Mouse (Mus musculus): ENCODE results near the gene Gm17334. TPM values are rescaled to one million over a fixed set of nuclear protein-coding genes. Genes with fewer than 3 reads are reported as not detected.

The Gm17334 gene
- polyA plus RNA-seq, 1 experiment from 2014 or later: 0.19 TPM

GRCm38 (mm10) chr11:53749716-53750352, 23.2 kb downstream of the Gm17334 start:
- H3K27me3 ChIP-seq (ENCODE audit: control insufficient read depth, insufficient read depth, low read depth, low read length): no peaks in the 10 kb centered on the region
- H3K36me3 ChIP-seq (ENCODE audit: control insufficient read depth, insufficient read depth): no peaks in the 10 kb centered on the region
- no peak for ATAC-seq (ENCODE audit: low read depth)
- no peak overlapping the region for H3K9ac ChIP-seq (ENCODE audit: low read depth, low read length)
- no peaks in the 10 kb centered on the region for H3K4me1 ChIP-seq (ENCODE audit: control insufficient read depth, low read depth, low read length)
- H3K4me2 ChIP-seq (ENCODE audit: low read depth, low read length): no peak overlapping the region
- 55% methylated on average over 5 of the region's 5 CpGs for WGBS (ENCODE audit: insufficient replicate concordance)
- H3K9me3 ChIP-seq (replicated peaks; ENCODE audit: control insufficient read depth, low read length): no peaks in the 10 kb centered on the region
- H3K27ac ChIP-seq (ENCODE audit: low read length): no peak overlapping the region
- no peak overlapping the region for H3K4me3 ChIP-seq (ENCODE audit: low read depth, low read length)

- H3K9me3 ChIP-seq (replicated peaks; ENCODE audit: control insufficient read depth, low read length): no peaks in the 10 kb centered on the region
- WGBS (ENCODE audit: insufficient replicate concordance): 58% methylated on average over 4 of the region's 4 CpGs
- H3K4me3 ChIP-seq (ENCODE audit: low read depth, low read length): no peak overlapping the region
- no peak overlapping the region for H3K27ac ChIP-seq (ENCODE audit: low read length)
- H3K4me2 ChIP-seq (ENCODE audit: low read depth, low read length): no peak overlapping the region
- no peaks in the 10 kb centered on the region for H3K36me3 ChIP-seq (ENCODE audit: control insufficient read depth, insufficient read depth)
- H3K4me1 ChIP-seq (ENCODE audit: control insufficient read depth, low read depth, low read length): no peaks in the 10 kb centered on the region
- H3K9ac ChIP-seq (ENCODE audit: low read depth, low read length): no peak overlapping the region
- ATAC-seq (ENCODE audit: low read depth): no peak
- no peaks in the 10 kb centered on the region for H3K27me3 ChIP-seq (ENCODE audit: control insufficient read depth, insufficient read depth, low read depth, low read length)
Measured at GRCm38 (mm10) chr11:53749306-53749705, 23.7 kb downstream of the Gm17334 start.

GRCm38 (mm10) chr11:53748614-53749013, 24.4 kb downstream of the Gm17334 start:
- 36% methylated on average over 6 of the region's 6 CpGs for WGBS (ENCODE audit: insufficient replicate concordance)
- Histone ChIP-seq H3K27me3 (ENCODE audit: control insufficient read depth, insufficient read depth, low read depth, low read length) (no peaks in the 10 kb centered on the region), H3K4me3 (ENCODE audit: low read depth, low read length) (no peak overlapping the region), H3K27ac (ENCODE audit: low read length) (no peak overlapping the region), H3K9me3 (replicated peaks; ENCODE audit: control insufficient read depth, low read length) (no peaks in the 10 kb centered on the region), H3K4me1 (ENCODE audit: control insufficient read depth, low read depth, low read length) (no peaks in the 10 kb centered on the region), H3K36me3 (ENCODE audit: control insufficient read depth, insufficient read depth) (no peaks in the 10 kb centered on the region), H3K9ac (ENCODE audit: low read depth, low read length) (no peak overlapping the region), H3K4me2 (ENCODE audit: low read depth, low read length) (no peak overlapping the region)
- no peak for ATAC-seq (ENCODE audit: low read depth)

GRCm38 (mm10) chr11:53747985-53748384, 25.0 kb downstream of the Gm17334 start:
- no peaks in the 10 kb centered on the region for H3K27me3 ChIP-seq (ENCODE audit: control insufficient read depth, insufficient read depth, low read depth, low read length)
- H3K27ac ChIP-seq (ENCODE audit: low read length): no peak overlapping the region
- no peak overlapping the region for H3K4me2 ChIP-seq (ENCODE audit: low read depth, low read length)
- no peaks in the 10 kb centered on the region for H3K4me1 ChIP-seq (ENCODE audit: control insufficient read depth, low read depth, low read length)
- WGBS (ENCODE audit: insufficient replicate concordance): 33% methylated on average over 9 of the region's 9 CpGs
- H3K4me3 ChIP-seq (ENCODE audit: low read depth, low read length): no peak overlapping the region
- H3K9ac ChIP-seq (ENCODE audit: low read depth, low read length): no peak overlapping the region
- no peaks in the 10 kb centered on the region for H3K9me3 ChIP-seq (replicated peaks; ENCODE audit: control insufficient read depth, low read length)
- H3K36me3 ChIP-seq (ENCODE audit: control insufficient read depth, insufficient read depth): no peaks in the 10 kb centered on the region
- ATAC-seq (ENCODE audit: low read depth): no peak

- Histone ChIP-seq H3K9ac (ENCODE audit: low read depth, low read length) (no peak overlapping the region), H3K9me3 (replicated peaks; ENCODE audit: control insufficient read depth, low read length) (no peaks in the 10 kb centered on the region), H3K4me3 (ENCODE audit: low read depth, low read length) (no peak overlapping the region), H3K27ac (ENCODE audit: low read length) (no peak overlapping the region), H3K4me1 (ENCODE audit: control insufficient read depth, low read depth, low read length) (no peaks in the 10 kb centered on the region), H3K36me3 (ENCODE audit: control insufficient read depth, insufficient read depth) (no peaks in the 10 kb centered on the region), H3K27me3 (ENCODE audit: control insufficient read depth, insufficient read depth, low read depth, low read length) (no peaks in the 10 kb centered on the region), H3K4me2 (ENCODE audit: low read depth, low read length) (no peak overlapping the region)
- no peak for ATAC-seq (ENCODE audit: low read depth)
- 49% methylated on average over 2 of the region's 2 CpGs for WGBS (ENCODE audit: insufficient replicate concordance)
Measured at GRCm38 (mm10) chr11:53745260-53745659, 27.7 kb downstream of the Gm17334 start.

- no peak for ATAC-seq (ENCODE audit: low read depth)
- Histone ChIP-seq H3K27me3 (ENCODE audit: control insufficient read depth, insufficient read depth, low read depth, low read length) (no peaks in the 10 kb centered on the region), H3K9ac (ENCODE audit: low read depth, low read length) (no peak overlapping the region), H3K27ac (ENCODE audit: low read length) (no peak overlapping the region), H3K9me3 (replicated peaks; ENCODE audit: control insufficient read depth, low read length) (no peaks in the 10 kb centered on the region), H3K36me3 (ENCODE audit: control insufficient read depth, insufficient read depth) (no peaks in the 10 kb centered on the region), H3K4me1 (ENCODE audit: control insufficient read depth, low read depth, low read length) (no peaks in the 10 kb centered on the region), H3K4me2 (ENCODE audit: low read depth, low read length) (no peak overlapping the region), H3K4me3 (ENCODE audit: low read depth, low read length) (no peak overlapping the region)
- WGBS (ENCODE audit: insufficient replicate concordance): 54% methylated on average over 5 of the region's 5 CpGs
Measured at GRCm38 (mm10) chr11:53742353-53742752, 30.6 kb downstream of the Gm17334 start.

- Histone ChIP-seq H3K4me3 (ENCODE audit: low read depth, low read length) (no peak overlapping the region), H3K27ac (ENCODE audit: low read length) (no peak overlapping the region), H3K27me3 (ENCODE audit: control insufficient read depth, insufficient read depth, low read depth, low read length) (no peaks in the 10 kb centered on the region), H3K9me3 (replicated peaks; ENCODE audit: control insufficient read depth, low read length) (no peaks in the 10 kb centered on the region), H3K9ac (ENCODE audit: low read depth, low read length) (no peak overlapping the region), H3K36me3 (ENCODE audit: control insufficient read depth, insufficient read depth) (no peaks in the 10 kb centered on the region), H3K4me1 (ENCODE audit: control insufficient read depth, low read depth, low read length) (no peaks in the 10 kb centered on the region), H3K4me2 (ENCODE audit: low read depth, low read length) (no peak overlapping the region)
- ATAC-seq (ENCODE audit: low read depth): 0 out of 2 replicates have a peak, but pooled peaks have one; percentile 35
- WGBS (ENCODE audit: insufficient replicate concordance): 19% methylated on average over 6 of the region's 6 CpGs
Measured at GRCm38 (mm10) chr11:53737573-53737946, 35.4 kb downstream of the Gm17334 start.

GRCm38 (mm10) chr11:53736771-53737572, 36.0 kb downstream of the Gm17334 start:
- no peak overlapping the region for H3K4me3 ChIP-seq (ENCODE audit: low read depth, low read length)
- WGBS (ENCODE audit: insufficient replicate concordance): 36% methylated on average over 14 of the region's 14 CpGs
- H3K27me3 ChIP-seq (ENCODE audit: control insufficient read depth, insufficient read depth, low read depth, low read length): no peaks in the 10 kb centered on the region
- no peak overlapping the region for H3K9ac ChIP-seq (ENCODE audit: low read depth, low read length)
- H3K36me3 ChIP-seq (ENCODE audit: control insufficient read depth, insufficient read depth): no peaks in the 10 kb centered on the region
- no peak overlapping the region for H3K4me2 ChIP-seq (ENCODE audit: low read depth, low read length)
- no peak overlapping the region for H3K27ac ChIP-seq (ENCODE audit: low read length)
- no peaks in the 10 kb centered on the region for H3K9me3 ChIP-seq (replicated peaks; ENCODE audit: control insufficient read depth, low read length)
- no peaks in the 10 kb centered on the region for H3K4me1 ChIP-seq (ENCODE audit: control insufficient read depth, low read depth, low read length)
- peak; percentile 48; the same call in 1 of the 2 replicates for ATAC-seq (ENCODE audit: low read depth)

- H3K27me3 ChIP-seq (ENCODE audit: control insufficient read depth, insufficient read depth, low read depth, low read length): no peaks in the 10 kb centered on the region
- peak overlapping the region; percentile 9 for H3K4me3 ChIP-seq (ENCODE audit: low read depth, low read length)
- WGBS (ENCODE audit: insufficient replicate concordance): 27% methylated on average over 17 of the region's 17 CpGs
- no peaks in the 10 kb centered on the region for H3K9me3 ChIP-seq (replicated peaks; ENCODE audit: control insufficient read depth, low read length)
- H3K27ac ChIP-seq (ENCODE audit: low read length): no peak overlapping the region
- H3K9ac ChIP-seq (ENCODE audit: low read depth, low read length): no peak overlapping the region
- H3K36me3 ChIP-seq (ENCODE audit: control insufficient read depth, insufficient read depth): no peaks in the 10 kb centered on the region
- peak overlapping the region; percentile 34; the same call in 1 of the 2 replicates for H3K4me2 ChIP-seq (ENCODE audit: low read depth, low read length)
- peak; percentile 71 for ATAC-seq (ENCODE audit: low read depth)
- H3K4me1 ChIP-seq (ENCODE audit: control insufficient read depth, low read depth, low read length): no peaks in the 10 kb centered on the region
Measured at GRCm38 (mm10) chr11:53735682-53736245, 37.2 kb downstream of the Gm17334 start.

All from liver, embryonic 16.5 days (tissue).